Mouse (Mus musculus) stomach, postnatal 0 days (tissue): ENCODE measurements at regions not wholly inside any gene's neighbourhood (a gene's known extent, or its start where the extent isn't known, plus 50 kb on each side); places are given as distances from the start of the nearest gene placed in this dataset.

Source experiments
- CTCF ChIP-seq: IDR thresholded peaks from 2 replicates; pipeline ENCODE4 v1.5.1; 2016; ENCODE audit warnings: antibody characterized with exemption, low read depth, mild to moderate bottlenecking, moderate library complexity
- EP300 ChIP-seq: optimal IDR thresholded peaks from 2 replicates; pipeline ENCODE3; 2016; ENCODE audit warnings: antibody characterized with exemption

DNA sequence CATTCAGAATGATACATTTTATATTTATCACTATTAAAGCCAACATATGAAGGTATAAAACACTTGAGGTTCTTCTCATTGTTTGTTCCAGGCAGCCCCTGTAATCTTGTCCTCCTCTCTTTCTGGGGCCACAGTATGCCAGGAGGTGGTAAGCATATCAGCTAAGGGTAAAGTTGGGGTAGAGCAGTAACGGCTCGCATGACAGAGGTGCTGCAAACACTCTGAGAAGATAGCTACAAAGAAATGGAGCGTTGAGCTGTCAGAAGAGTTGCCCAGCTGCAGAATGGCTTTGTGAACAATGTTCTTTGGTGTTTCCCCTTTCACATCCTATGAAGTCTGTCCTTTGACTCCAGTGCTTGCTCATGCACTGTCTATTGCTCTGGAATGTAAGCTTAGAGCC lies 293.5 kb upstream of the Camk1g start:
- TF ChIP-seq CTCF (no peak), EP300 (no peak)
